Mouse (Mus musculus) lung, postnatal 0 days (tissue): ENCODE results near the gene Arhgef28. TPM values are rescaled to one million over a fixed set of nuclear protein-coding genes. Genes with fewer than 3 reads are reported as not detected.

Experiments
- ATAC-seq: fragments of 200-750 bp; cut with Nextera tagmentation; 2 replicates; pipeline ENCODE4 v1.8.0; 2017; ENCODE audit warnings: moderate library complexity
- DNase-seq: peaks from one replicate; pipeline ENCODE4 v3.0.0-alpha.2; 2016; ENCODE audit warnings: low spot score
- H3K27ac ChIP-seq: fragments of 300-500 bp; sonication (generic); 2 replicates; pipeline ENCODE4 v1.5.1; 2014; ENCODE audit warnings: antibody characterized with exemption, mild to moderate bottlenecking, low read length, mixed read lengths
- H3K27me3 ChIP-seq: fragments of 300-500 bp; sonication (generic); replicated peaks from 2 replicates; pipeline ENCODE4 v1.6.1; 2014; ENCODE audit warnings: low read length, mixed read lengths; ENCODE audit not compliant: insufficient read depth
- H3K36me3 ChIP-seq: fragments of 300-500 bp; sonication (generic); 2 replicates; pipeline ENCODE4 v1.6.1; 2014; ENCODE audit warnings: low read length, mixed read lengths; ENCODE audit not compliant: insufficient read depth
- H3K4me1 ChIP-seq: fragments of 300-500 bp; sonication (generic); 2 replicates; pipeline ENCODE4 v1.6.1; 2014; ENCODE audit warnings: antibody characterized with exemption, low read depth, low read length, mixed read lengths; ENCODE audit not compliant: insufficient read depth
- H3K4me2 ChIP-seq: fragments of 300-500 bp; sonication (generic); replicated peaks from 2 replicates; pipeline ENCODE4 v1.6.1; 2014; ENCODE audit warnings: low read depth, mild to moderate bottlenecking, low read length, moderate library complexity, mixed read lengths
- H3K4me3 ChIP-seq: fragments of 300-500 bp; sonication (generic); 2 replicates; pipeline ENCODE4 v1.5.1; 2014; ENCODE audit warnings: low read depth, low read length
- H3K9ac ChIP-seq: fragments of 300-500 bp; sonication (generic); replicated peaks from 2 replicates; pipeline ENCODE4 v1.6.1; 2014; ENCODE audit warnings: low read depth, mild to moderate bottlenecking
- H3K9me3 ChIP-seq: fragments of 300-500 bp; sonication (generic); 2 replicates; pipeline ENCODE4 v1.6.1; 2016; ENCODE audit warnings: low read length, mixed read lengths
- CTCF ChIP-seq: IDR thresholded peaks from 2 replicates; pipeline ENCODE4 v1.5.1; 2016; ENCODE audit warnings: antibody characterized with exemption, mild to moderate bottlenecking
- EP300 ChIP-seq: IDR thresholded peaks from 2 replicates; pipeline ENCODE4 v1.6.1; 2016; ENCODE audit warnings: antibody characterized with exemption, mild to moderate bottlenecking, control low read depth
- WGBS: fragments of 180-500 bp; shearing (Covaris S2); extraction: QIAGEN DNeasy Blood & Tissue Kit; methylation state at CpG from one replicate; pipeline ENCODE4 v1.1.7; 2014; 5-methylcytosine and 5-hydroxymethylcytosine counted together
- polyA plus RNA-seq: library from polyadenylated mRNA; unstranded; fragments of >200 nt; fragmentation: Nextera tagmentation; extraction: Ambion mirVana; gene quantifications from 2 replicates; pipeline ENCODE4 v1.2.1, GENCODE M21; 2015

Gene Arhgef28
- polyA plus RNA-seq, 1 experiment from 2014 or later: 53.0 TPM

DNA sequence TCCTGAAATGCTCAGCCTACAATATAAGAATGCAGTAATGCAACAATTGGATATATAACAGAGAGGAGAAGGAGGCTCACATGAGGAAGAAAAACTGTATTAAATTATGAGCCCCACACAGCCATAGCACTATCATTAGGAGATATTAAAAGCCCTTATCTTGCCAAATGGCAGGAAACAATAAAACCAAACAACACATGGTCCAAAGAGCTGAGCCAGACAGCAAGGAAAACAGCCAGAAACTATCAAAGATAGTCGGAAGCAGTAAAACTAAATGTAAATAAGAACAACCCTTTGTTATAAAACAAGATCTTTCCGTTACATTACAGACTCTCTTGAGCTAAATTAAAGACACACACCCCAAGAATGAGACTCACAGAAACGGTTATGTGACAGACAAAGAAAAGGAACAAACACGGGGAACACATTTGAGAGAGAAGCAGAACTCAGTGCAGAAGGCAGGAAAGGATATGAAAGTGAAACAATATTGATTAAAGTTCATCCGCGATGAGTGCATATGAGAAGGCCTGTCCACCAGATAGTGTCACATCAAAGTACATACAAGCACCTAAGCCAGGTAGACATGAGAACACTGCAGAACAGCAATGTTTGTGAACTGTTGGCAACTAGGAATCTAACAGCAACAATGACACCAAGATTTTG is 231.6 kb downstream of the Arhgef28 start:
- H3K4me1 ChIP-seq: no peaks in the 10 kb centered on the region
- H3K4me2 ChIP-seq: no peak overlapping the region
- no peaks in the 10 kb centered on the region for H3K27me3 ChIP-seq
- H3K9me3 ChIP-seq: no peaks in the 10 kb centered on the region
- no peaks in the 10 kb centered on the region for H3K36me3 ChIP-seq
- H3K4me3 ChIP-seq: no peak overlapping the region
- 55% methylated on average over 6 of the region's 6 CpGs for WGBS
- no peak overlapping the region for H3K27ac ChIP-seq
- H3K9ac ChIP-seq: no peak overlapping the region
- TF ChIP-seq EP300: no peak
- TF ChIP-seq CTCF: no peak
- DNase-seq: no peak
- no peak for ATAC-seq

- no peaks in the 10 kb centered on the region for H3K9me3 ChIP-seq
- TF ChIP-seq EP300: no peak
- TF ChIP-seq CTCF: no peak
- ATAC-seq: no peak
- H3K27ac ChIP-seq: no peak overlapping the region
- H3K36me3 ChIP-seq: no peaks in the 10 kb centered on the region
- 61% methylated on average over 4 of the region's 4 CpGs for WGBS
- H3K4me1 ChIP-seq: no peaks in the 10 kb centered on the region
- no peaks in the 10 kb centered on the region for H3K27me3 ChIP-seq
- H3K4me2 ChIP-seq: no peak overlapping the region
- no peak for DNase-seq
- H3K4me3 ChIP-seq: no peak overlapping the region
- no peak overlapping the region for H3K9ac ChIP-seq
These were observed 232.3 kb downstream of the Arhgef28 start for GRCm38 (mm10) chr13:97973915-97974314.

DNA sequence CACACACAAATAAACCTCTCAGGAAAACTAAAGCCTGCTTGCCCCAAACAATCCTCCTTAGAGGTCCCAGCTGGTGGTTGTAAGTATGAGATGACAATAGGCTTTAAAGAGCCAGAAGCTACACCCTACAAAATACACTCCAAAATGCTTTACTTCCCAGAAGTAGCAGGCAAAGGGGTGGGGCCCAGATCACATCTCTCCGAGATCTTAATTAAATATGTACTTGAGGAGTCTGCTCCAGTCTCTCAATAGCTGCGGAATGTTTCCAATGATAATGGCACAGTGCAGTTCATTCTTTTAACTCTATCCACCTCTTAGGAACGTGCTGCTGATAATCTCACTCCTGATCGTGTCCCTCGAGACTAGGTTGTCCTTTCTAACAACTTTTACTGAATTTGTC is 240.2 kb downstream of the Arhgef28 start:
- 36% methylated on average over 5 of the region's 5 CpGs for WGBS
- H3K9ac ChIP-seq: no peak overlapping the region
- H3K4me3 ChIP-seq: no peak overlapping the region

GRCm38 (mm10) chr13:97964892-97965424 is 241.3 kb downstream of the Arhgef28 start:
- no peaks in the 10 kb centered on the region for H3K4me1 ChIP-seq
- no peak overlapping the region for H3K4me3 ChIP-seq
- 62% methylated on average over 9 of the region's 9 CpGs for WGBS
- H3K4me2 ChIP-seq: no peak overlapping the region
- TF ChIP-seq CTCF: no peak
- TF ChIP-seq EP300: no peak
- ATAC-seq (no peak), DNase-seq (no peak)
- no peak overlapping the region for H3K27ac ChIP-seq
- no peaks in the 10 kb centered on the region for H3K27me3 ChIP-seq
- no peaks in the 10 kb centered on the region for H3K36me3 ChIP-seq
- no peaks in the 10 kb centered on the region for H3K9me3 ChIP-seq
- no peak overlapping the region for H3K9ac ChIP-seq

More for the DNA sequence above, 240.2 kb downstream of the Arhgef28 start:
- H3K27me3 ChIP-seq: no peaks in the 10 kb centered on the region
- DNase-seq: peak; percentile 21
- TF ChIP-seq CTCF (no peak), EP300 (no peak)
- H3K36me3 ChIP-seq: no peaks in the 10 kb centered on the region
- H3K27ac ChIP-seq: no peak overlapping the region
- no peak for ATAC-seq
- no peaks in the 10 kb centered on the region for H3K4me1 ChIP-seq
- H3K9me3 ChIP-seq: no peaks in the 10 kb centered on the region
- H3K4me2 ChIP-seq: no peak overlapping the region

DNA sequence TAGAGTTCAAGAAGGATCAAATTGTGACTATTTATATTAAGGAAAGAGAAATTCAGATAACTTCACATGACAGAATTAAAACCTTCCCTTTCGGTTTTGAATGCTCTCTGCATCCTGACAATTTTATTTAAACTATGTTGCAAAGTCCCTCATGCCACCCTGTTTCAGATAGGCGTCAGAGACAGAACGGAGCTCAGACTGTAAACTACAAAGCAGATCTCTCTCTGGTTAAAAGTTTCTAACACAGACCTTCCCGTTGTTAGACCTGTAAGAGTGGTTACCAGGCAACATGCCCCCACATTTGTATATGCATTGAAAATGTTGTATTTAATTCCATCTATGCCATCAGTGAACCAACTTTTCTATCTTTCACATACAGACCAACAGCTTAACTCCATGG is 246.1 kb downstream of the Arhgef28 start:
- H3K4me2 ChIP-seq: no peak overlapping the region
- H3K27ac ChIP-seq: no peak overlapping the region
- H3K27me3 ChIP-seq: no peaks in the 10 kb centered on the region
- no peaks in the 10 kb centered on the region for H3K9me3 ChIP-seq
- WGBS: 66% methylated on average over 4 of the region's 4 CpGs
- H3K36me3 ChIP-seq: no peaks in the 10 kb centered on the region
- DNase-seq (no peak), ATAC-seq (no peak)
- no peak overlapping the region for H3K9ac ChIP-seq
- no peaks in the 10 kb centered on the region for H3K4me1 ChIP-seq
- no peak overlapping the region for H3K4me3 ChIP-seq
- TF ChIP-seq CTCF (no peak), EP300 (no peak)

DNA sequence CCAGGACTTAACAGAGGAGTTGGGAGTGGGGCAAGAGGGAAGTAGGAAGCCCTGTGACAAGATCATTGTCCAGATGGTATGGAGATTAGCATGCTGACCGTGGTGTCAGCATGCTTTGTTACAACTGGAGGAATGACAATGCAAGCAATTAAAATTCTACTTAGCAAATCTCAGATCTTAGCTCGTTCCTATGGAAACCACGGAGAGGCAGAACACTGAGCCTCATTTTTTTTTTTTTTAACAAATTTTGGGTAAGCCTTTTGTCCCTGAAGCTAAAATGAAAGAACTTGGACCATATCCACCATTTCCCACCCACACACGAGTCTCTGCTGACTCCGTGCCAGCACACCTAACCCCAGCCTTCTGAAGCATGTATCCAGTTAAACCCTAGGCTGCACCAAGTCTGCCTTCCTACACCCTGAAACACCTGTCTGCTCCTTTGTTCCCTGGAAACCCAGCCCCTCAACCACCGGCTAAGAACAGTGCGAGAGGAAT is 246.8 kb downstream of the Arhgef28 start:
- Histone ChIP-seq H3K9me3 (no peaks in the 10 kb centered on the region), H3K27ac (no peak overlapping the region), H3K4me2 (no peak overlapping the region), H3K4me3 (no peak overlapping the region), H3K36me3 (no peaks in the 10 kb centered on the region), H3K4me1 (no peaks in the 10 kb centered on the region), H3K27me3 (no peaks in the 10 kb centered on the region), H3K9ac (no peak overlapping the region)
- 31% methylated on average over 7 of the region's 7 CpGs for WGBS
- TF ChIP-seq EP300 (no peak), CTCF (no peak)
- DNase-seq (no peak), ATAC-seq (no peak)
